Mouse (Mus musculus): Measurements from ENCODE around the gene Hip1r. TPM values are rescaled to one million over a fixed set of nuclear protein-coding genes. Genes with fewer than 3 reads are reported as not detected.
A peak's percentile ranks its signal among the peaks of the same experiment; 100 is the strongest.
"Not testable (repeated sequence)": the region's sequence is repeated elsewhere in the genome, so short reads cannot be mapped to it uniquely, and the experiment has no call there.

The Hip1r gene
- total RNA-seq, 2 experiments from 2014 or later, result 48.8 to 51.3 TPM

DNA sequence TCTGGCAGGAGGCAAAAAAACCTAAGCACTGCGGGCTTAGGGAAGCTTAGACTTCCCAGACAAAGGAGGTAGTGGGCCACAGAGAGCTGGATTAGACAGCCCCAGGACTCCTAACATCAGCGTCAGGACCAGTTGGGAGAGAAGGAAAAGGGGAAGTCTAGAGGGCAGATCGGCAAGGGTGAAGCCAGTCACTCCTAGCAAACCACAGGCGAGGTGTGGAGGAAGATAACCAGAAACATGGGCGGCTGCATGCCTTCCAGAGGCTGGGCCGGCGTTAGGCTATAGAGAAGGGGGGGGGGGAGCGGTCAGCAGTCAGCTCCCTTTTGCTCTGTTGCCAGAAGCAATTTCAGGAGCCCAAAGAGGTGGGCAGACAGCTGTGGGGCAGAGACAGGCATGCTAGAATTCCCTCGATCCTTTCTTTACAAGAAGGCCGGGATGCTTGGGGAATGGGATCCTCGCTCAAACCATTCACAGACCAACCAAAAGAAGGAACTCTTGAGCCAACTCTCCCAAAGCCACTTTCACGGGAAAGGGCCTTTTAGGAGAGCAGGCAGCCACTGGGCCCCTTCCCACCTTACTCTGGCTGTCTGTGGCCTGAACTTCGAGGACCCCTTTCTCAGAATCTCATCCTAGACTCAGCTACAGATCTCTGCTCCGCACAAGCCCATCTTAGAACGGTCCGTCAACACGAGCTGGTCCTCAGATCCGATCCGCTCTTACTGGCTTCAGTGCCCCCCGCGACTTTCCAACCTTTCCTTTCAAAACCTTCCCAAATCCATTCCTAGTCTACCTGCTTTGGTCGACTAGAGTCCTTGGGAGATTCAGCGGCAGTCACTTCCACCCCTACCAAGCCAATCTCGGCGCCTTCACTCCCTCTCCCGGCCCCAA, 57.9 kb downstream of the Hip1r start:
- no peak for DNase-seq (ENCODE audit: extremely low spot score in 1 of 2, low spot score in 1 of 2)

DNA sequence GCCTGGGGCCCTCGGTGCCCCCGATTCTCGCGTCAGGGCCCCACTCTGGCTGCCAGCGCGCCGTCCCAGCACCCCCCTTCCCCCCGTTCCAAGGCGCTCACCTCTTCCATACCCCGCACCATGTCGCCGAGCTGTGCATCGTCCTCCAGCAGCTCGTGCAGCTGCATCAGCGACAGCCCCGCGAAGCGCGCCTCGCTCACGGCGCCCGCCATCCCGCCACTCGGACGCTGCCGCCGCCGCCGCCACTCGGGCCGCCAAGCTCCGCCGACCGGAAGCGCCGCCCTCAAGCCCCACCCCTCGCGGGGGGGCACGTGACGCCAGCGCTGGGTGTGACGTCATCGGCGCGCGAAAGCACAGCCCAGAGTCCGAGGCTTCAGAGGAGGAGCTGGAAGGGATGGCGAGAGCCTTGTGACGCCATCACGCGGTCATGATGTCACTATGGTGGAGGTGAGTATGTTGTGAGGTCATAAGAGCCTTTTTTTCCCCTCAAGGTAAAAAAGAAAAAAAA, 58.6 kb downstream of the Hip1r start, which contains the start of gene Vps37b:
Gene Vps37b (minus strand): TSS at position 270 of the 508 bp plus-strand sequence.
- peak; percentile 92 for DNase-seq (ENCODE audit: extremely low spot score in 1 of 2, low spot score in 1 of 2)

DNA sequence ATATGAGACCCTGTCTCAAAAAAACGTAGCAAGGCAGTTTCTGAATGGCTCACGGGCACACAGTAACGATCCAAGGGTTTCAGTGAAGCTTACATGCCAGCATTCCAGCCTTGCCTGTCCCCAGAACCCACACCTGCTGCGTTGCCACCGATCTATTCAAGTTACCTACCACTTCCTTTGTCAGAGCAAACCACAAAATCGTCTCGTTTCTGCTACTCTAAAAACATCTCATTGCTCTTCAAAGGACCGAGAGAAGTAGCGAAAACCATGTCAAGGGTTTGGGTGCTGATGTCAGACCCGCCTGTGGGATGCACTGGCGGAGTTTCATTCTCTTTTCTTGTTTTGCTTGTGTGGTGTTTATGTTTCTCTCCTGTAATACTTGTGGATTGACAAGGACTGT, 61.0 kb downstream of the Hip1r start:
- DNase-seq (ENCODE audit: extremely low spot score in 1 of 2, low spot score in 1 of 2), result no peak

DNA sequence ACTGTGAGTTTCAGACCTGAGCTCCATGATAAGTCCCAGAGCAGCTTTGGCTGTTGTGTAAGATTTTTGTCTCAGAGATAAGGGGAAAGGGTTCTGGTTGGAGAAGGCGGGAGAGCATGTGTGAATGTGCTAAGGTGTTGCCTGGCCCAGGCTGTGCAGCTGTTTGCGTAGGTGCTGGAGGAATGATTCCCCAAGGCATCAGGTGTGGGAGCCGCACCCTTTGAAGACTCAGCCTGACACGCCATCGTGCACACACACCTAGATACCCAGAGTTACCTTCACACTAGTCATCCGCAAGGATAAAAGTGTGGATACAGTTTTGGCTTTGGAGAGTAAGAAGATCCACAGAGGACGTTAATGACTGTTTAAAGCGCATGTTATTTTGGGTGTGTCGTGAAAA, 62.0 kb downstream of the Hip1r start:
- DNase-seq (ENCODE audit: extremely low spot score in 1 of 2, low spot score in 1 of 2), result no peak

DNA sequence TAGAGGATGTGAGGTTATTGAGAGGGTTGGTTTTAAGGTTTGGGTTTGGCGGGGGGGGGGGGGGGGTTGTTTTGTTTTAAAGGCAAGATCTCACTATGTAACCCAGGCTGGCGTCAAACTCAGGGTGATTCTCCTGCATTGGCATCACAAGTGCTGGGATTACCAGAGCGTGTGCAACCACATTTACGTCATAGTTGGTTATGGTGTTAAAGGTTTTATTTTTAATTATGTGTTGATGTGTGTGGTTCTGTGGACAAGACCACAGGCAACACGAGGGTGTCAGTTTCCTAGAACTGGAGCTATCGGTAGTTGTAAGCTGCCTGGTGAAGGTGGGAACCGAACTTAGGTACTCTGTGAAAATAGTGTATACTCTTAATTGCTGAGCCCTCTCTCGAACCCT, 62.4 kb downstream of the Hip1r start:
- DNase-seq (ENCODE audit: extremely low spot score in 1 of 2, low spot score in 1 of 2), result no peak

GRCm38 (mm10) chr5:124036341-124036740, 62.9 kb downstream of the Hip1r start:
- DNase-seq (ENCODE audit: extremely low spot score in 1 of 2, low spot score in 1 of 2), result no peak

DNA sequence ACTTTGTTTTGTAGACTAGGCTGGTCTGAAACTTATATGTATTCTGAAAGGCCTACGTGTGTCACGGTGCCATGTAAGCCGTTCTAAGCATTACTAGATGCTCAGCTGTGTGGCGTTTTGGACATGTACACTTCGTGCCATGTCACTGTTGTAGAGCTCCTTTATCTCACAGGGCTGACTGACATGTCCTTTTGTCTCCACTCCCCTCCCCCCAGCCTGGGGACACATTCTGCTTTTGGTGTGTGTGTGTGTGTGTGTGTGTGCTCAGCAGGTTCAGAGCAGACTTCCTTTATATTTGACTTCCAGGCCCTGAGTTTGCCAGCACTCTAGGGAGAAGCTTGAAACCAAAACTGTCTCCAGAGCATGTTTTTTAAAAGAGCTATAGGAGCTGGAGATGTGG, 63.4 kb downstream of the Hip1r start:
- DNase-seq (ENCODE audit: extremely low spot score in 1 of 2, low spot score in 1 of 2), result no peak

DNA sequence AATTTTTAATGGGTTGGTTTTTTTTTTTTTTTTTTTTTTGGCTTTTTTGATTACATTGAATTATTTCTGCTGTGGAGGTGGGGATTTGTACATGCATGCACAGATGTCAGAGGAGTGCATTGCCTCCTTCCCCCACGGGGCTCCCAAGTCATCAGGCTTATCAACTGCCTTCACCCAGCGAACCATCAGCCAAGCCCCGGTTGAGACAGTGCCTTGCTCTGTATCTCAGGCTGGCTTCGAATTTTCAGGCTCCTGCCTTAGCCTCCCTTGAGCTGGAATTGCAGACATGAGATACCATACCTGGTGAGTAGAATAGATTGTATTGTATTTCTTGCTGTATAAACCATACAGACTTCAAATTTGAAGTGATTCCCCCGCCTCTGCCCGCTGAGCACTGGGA, 66.2 kb downstream of the Hip1r start:
- no peak for DNase-seq (ENCODE audit: extremely low spot score in 1 of 2, low spot score in 1 of 2)

DNA sequence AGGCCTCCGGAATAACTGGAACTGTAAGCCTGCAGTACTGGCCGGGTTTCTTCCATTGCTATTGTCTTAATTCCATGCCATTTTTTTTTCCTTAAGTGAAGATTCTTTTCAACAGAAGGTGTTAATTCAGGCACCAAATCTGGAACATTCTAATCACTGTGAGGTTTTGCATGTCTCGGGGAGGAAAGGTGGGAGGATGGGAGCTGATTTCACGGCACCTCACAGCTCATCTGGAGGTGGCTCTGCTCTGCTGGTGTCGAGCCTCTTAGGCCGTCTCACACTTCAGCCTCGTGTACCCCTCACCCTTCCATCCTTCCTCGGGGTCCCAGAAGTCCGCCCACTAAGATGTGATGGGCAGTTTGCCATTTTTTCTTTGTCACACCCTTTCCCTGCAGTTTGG, 67.7 kb downstream of the Hip1r start:
- DNase-seq (ENCODE audit: extremely low spot score in 1 of 2, low spot score in 1 of 2), result no peak

DNA sequence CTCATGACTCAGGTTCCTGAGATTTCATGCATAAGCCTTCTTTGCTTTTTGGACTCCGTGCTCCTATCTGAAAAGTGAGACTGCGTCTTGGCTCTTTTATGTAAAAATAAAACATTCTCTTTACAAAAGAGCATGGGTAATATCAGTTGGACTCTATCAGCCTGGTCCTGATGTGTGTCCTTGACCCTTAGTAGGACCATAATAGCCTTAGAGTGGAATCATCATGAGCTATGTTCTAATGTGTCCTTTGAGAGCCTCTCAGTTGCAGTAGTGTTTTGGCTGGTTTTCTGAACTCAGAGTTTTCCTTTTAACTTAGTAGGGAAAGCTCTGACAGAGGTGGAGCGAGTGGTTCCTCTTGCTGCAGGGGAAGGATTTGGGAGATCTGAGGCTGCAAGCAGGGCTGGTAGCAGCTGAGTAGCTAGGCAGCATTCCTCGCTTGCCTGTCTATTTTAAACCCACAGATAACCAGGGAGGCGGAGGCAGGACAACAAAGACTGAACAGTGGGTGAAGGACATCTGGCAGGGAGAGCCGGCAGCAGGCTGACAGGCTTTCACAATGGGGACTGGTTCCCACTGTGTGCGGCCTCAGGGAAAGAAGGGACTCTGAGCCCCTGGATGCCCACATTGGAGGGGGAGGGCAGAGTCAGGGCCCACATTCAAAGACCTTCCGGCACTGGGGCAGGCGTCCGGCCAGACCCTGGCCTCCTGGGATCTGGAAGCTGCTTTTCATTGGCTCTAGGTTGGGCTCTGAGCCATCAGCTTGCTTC, 70.0 kb downstream of the Hip1r start:
- peak; percentile 60 to 64 for DNase-seq (ENCODE audit: extremely low spot score in 1 of 2, low spot score in 1 of 2)

- no peak for DNase-seq (ENCODE audit: extremely low spot score in 1 of 2, low spot score in 1 of 2)
Observed at GRCm38 (mm10) chr5:124043999-124044398, 70.6 kb downstream of the Hip1r start.

GRCm38 (mm10) chr5:124045453-124046010, 72.1 kb downstream of the Hip1r start:
- no peak for DNase-seq (ENCODE audit: extremely low spot score in 1 of 2, low spot score in 1 of 2)

- no peak for DNase-seq (ENCODE audit: extremely low spot score in 1 of 2, low spot score in 1 of 2)
Observed at GRCm38 (mm10) chr5:124046741-124047401, 73.4 kb downstream of the Hip1r start.

- no peak for DNase-seq (ENCODE audit: extremely low spot score in 1 of 2, low spot score in 1 of 2)
Observed at GRCm38 (mm10) chr5:124049249-124050045, 76.0 kb downstream of the Hip1r start.

GRCm38 (mm10) chr5:124050095-124051050, 76.9 kb downstream of the Hip1r start:
- DNase-seq (ENCODE audit: extremely low spot score in 1 of 2, low spot score in 1 of 2), result no peak

DNA sequence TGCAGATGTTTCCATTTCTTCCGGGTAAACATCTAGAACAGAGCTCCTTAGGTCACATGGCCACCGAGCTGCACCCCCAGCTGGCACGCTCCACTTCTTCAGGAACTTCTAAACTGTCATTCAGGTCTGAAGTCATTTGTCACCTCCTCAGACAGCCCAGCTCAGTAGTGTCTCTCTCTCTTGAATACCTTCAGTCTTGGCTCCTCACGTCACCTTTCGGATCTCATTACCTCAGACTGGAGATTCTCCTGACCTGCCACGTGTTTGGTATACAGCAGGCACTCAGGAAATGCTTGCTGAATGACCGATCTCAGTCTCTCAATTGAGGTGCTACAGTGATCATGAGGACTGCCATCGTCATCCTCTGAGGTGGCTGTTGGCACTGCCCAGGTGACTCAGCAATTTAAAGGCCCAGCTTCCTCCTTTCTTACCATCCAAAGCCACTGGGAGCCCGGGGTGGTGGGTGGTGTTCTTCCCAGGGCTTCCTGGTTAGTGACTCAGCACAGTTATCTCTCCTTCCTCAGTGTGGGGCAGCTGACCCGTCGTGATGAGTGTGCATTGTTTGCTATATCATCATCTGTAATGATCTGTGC, 78.6 kb downstream of the Hip1r start:
- no peak for DNase-seq (ENCODE audit: extremely low spot score in 1 of 2, low spot score in 1 of 2)

GRCm38 (mm10) chr5:124052641-124053040, 79.2 kb downstream of the Hip1r start:
- not testable (repeated sequence) for DNase-seq (ENCODE audit: extremely low spot score in 1 of 2, low spot score in 1 of 2)

Measured in layer of hippocampus, postnatal 25 days (tissue).